14 mouse cellular contexts compared by ENCODE assay signal in the genomic region with DNA sequence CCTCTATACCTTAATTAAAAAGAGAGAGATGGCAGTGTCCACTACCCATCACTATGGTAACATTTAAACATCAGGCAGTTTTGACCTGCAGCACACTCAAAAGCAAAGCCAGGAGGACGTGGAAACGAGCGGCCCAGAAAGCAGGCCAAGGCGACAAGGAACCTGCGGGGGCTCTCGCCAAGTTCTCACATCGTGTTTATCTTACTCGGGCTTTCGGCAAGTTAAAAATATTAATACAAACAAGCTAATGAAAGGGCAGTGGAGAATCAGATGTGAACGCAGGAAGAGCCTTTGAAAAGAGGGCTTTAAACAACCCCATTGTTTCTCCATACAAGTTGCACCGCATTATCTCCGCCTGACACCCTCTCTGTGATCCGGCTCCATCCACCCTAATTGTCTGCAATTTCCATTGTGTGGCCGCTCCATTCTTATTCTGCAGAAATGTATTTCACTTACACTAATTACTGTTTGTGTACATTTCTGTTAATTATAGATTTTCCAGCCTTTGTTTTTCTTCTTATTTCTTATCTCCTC.
DNase-seq lines count a peak whose midpoint lies in the region; ATAC-seq and TF ChIP-seq lines count a peak whose summit lies in the region.
"Had no signal": no experiment of that assay in that cellular context is flagged by ENCODE, and none has a peak within 500 bp of the region (broad histone marks: within the 10 kb centered on the region; RNA-seq: fewer than 3 reads in every experiment).

No protein-coding gene starts in this region.

- DNase-seq in brain, embryonic 14.5 days (ENCODE audit: low read depth), result peak; percentile 62
- DNase-seq in forebrain, postnatal 0 days, result peak; percentile 29
- DNase-seq in midbrain, embryonic 10.5 days (ENCODE audit: low spot score), result peak; percentile 44
- DNase-seq in cerebellum, adult 11 months, result no peak
- no peak for DNase-seq in cerebellum, adult 2 months
- DNase-seq in frontal cortex, postnatal 25 days (ENCODE audit: low spot score in 2 of 2), result no peak
- no peak for DNase-seq in kidney, adult 9 months
- DNase-seq: cerebellum, adult 9-11 months; gastrocnemius, postnatal 36 days; kidney, postnatal 4 days; liver, postnatal 0 days; right cerebral cortex, postnatal 4 days had no signal

- H3K9ac ChIP-seq in forebrain, postnatal 0 days, result 0 out of 2 replicates have a peak overlapping the region, but pooled peaks have one; percentile 14
- H3K9ac ChIP-seq: liver, postnatal 0 days had no signal

- no peak overlapping the region for H3K27ac ChIP-seq in forebrain, postnatal 0 days (ENCODE audit: low read depth, low read length)
- peak overlapping the region; percentile 73 for H3K27ac ChIP-seq in midbrain, embryonic 10.5 days (replicated peaks)
- H3K27ac ChIP-seq in cerebellum, adult 2 months (ENCODE audit: insufficient read depth, low read length), result no peak overlapping the region
- H3K27ac ChIP-seq: limb, embryonic 10.5 days had no signal

- peak overlapping the region; percentile 37; the same call in 1 of the 2 replicates for H3K4me3 ChIP-seq in E14TG2a.4 (replicated peaks; ENCODE audit: low read length)
- H3K4me3 ChIP-seq in forebrain, postnatal 0 days (ENCODE audit: low read depth, low read length), result no peak overlapping the region
- peak overlapping the region; percentile 26 for H3K4me3 ChIP-seq in midbrain, embryonic 10.5 days
- no peak overlapping the region for H3K4me3 ChIP-seq in cerebellum, adult 2 months (replicated peaks; ENCODE audit: insufficient read depth, low read depth, low read length)
- H3K4me3 ChIP-seq: limb, embryonic 10.5 days had no signal

- peaks cover 6% of the 10 kb centered on the region; the same call in 1 of the 2 replicates for H3K4me1 ChIP-seq in E14TG2a.4 (replicated peaks; ENCODE audit: low read depth, low read length)
- peaks cover 12% of the 10 kb centered on the region for H3K4me1 ChIP-seq in forebrain, postnatal 0 days (ENCODE audit: insufficient read depth)
- H3K4me1 ChIP-seq in midbrain, embryonic 10.5 days, result peaks cover 27% of the 10 kb centered on the region
- no peaks in the 10 kb centered on the region for H3K4me1 ChIP-seq in cerebellum, adult 2 months (ENCODE audit: control insufficient read depth, insufficient read depth, low read length)
- H3K4me1 ChIP-seq: limb, embryonic 10.5 days had no signal

- no peaks in the 10 kb centered on the region for H3K36me3 ChIP-seq in E14TG2a.4 (ENCODE audit: insufficient read depth, low read length)
- H3K36me3 ChIP-seq in forebrain, postnatal 0 days (ENCODE audit: insufficient read depth), result no peaks in the 10 kb centered on the region
- no peaks in the 10 kb centered on the region for H3K36me3 ChIP-seq in midbrain, embryonic 10.5 days

- no peak for TF ChIP-seq POLR2A in brain, embryonic 14.5 days (IDR thresholded peaks at IDR 0.05; ENCODE audit: borderline replicate concordance, extremely low read depth, insufficient read depth, insufficient read length, poor library complexity, severe bottlenecking)
- TF ChIP-seq POLR2A in cerebellum, adult 2 months (IDR thresholded peaks at IDR 0.05; ENCODE audit: borderline replicate concordance, insufficient read depth, low read length), result no peak

- H3K9me3 ChIP-seq in E14TG2a.4 (ENCODE audit: low read length), result peaks cover 5% of the 10 kb centered on the region
- H3K9me3 ChIP-seq in forebrain, postnatal 0 days (ENCODE audit: low read length), result no peaks in the 10 kb centered on the region
- peaks cover 9% of the 10 kb centered on the region for H3K9me3 ChIP-seq in midbrain, embryonic 10.5 days (replicated peaks)
- H3K9me3 ChIP-seq: limb, embryonic 10.5 days had no signal

- H3K4me2 ChIP-seq in forebrain, postnatal 0 days (ENCODE audit: low read depth), result peak overlapping the region; percentile 33

- ATAC-seq in forebrain, postnatal 0 days, result 0 out of 2 replicates have a peak, but pooled peaks have one; percentile 12
- ATAC-seq: liver, postnatal 0 days had no signal

- peaks cover 6% of the 10 kb centered on the region; the same call in 1 of the 2 replicates for H3K27me3 ChIP-seq in E14TG2a.4 (ENCODE audit: insufficient read depth, low read length)
- H3K27me3 ChIP-seq in forebrain, postnatal 0 days (ENCODE audit: insufficient read depth, low read length), result no peaks in the 10 kb centered on the region
- H3K27me3 ChIP-seq in midbrain, embryonic 10.5 days (ENCODE audit: low read depth, poor library complexity, severe bottlenecking), result no peaks in the 10 kb centered on the region
- no peaks in the 10 kb centered on the region for H3K27me3 ChIP-seq in cerebellum, adult 2 months (ENCODE audit: control insufficient read depth, insufficient read depth, low read length)

- TF ChIP-seq CTCF in E14TG2a.4 (conservative IDR thresholded peaks at IDR 0.05; ENCODE audit: low read length), result no peak
- TF ChIP-seq CTCF in brain, embryonic 14.5 days (IDR thresholded peaks at IDR 0.05; ENCODE audit: borderline replicate concordance, extremely low read depth, insufficient read depth, insufficient read length), result no peak
- no peak for TF ChIP-seq CTCF in forebrain, postnatal 0 days (IDR thresholded peaks at IDR 0.05; ENCODE audit: low read depth)
- TF ChIP-seq CTCF in cerebellum, adult 2 months (IDR thresholded peaks at IDR 0.05; ENCODE audit: borderline replicate concordance, insufficient read depth, low read depth, low read length), result no peak

- WGBS in forebrain, postnatal 0 days, result 8% methylated on average over 14 of the region's 14 CpGs
- WGBS in midbrain, embryonic 10.5 days, result 17% methylated on average over 14 of the region's 14 CpGs
- WGBS in cerebellum, adult 2 months, result 39% methylated on average over 14 of the region's 14 CpGs

Comparison
In these comparisons a context has a peak if more than half of its experiments do, and no peak if none do; other contexts are left out.
1. H3K4me3 ChIP-seq: peak in E14TG2a.4 (single experiment) and midbrain, embryonic 10.5 days (single experiment); none in forebrain, postnatal 0 days (single experiment) and cerebellum, adult 2 months (single experiment).
2. DNase-seq: peak in brain, embryonic 14.5 days (single experiment), forebrain, postnatal 0 days (single experiment) and midbrain, embryonic 10.5 days (single experiment); none in cerebellum, adult 11 months (single experiment), cerebellum, adult 2 months (0 of 2), frontal cortex, postnatal 25 days (0 of 2) and kidney, adult 9 months (single experiment).